Mouse (Mus musculus): Measurements from ENCODE around the gene Mcrs1. TPM values are rescaled to one million over a fixed set of nuclear protein-coding genes. Genes with fewer than 3 reads are reported as not detected.

Gene Mcrs1
- polyA plus RNA-seq, 1 experiment = 99.1 TPM

DNA sequence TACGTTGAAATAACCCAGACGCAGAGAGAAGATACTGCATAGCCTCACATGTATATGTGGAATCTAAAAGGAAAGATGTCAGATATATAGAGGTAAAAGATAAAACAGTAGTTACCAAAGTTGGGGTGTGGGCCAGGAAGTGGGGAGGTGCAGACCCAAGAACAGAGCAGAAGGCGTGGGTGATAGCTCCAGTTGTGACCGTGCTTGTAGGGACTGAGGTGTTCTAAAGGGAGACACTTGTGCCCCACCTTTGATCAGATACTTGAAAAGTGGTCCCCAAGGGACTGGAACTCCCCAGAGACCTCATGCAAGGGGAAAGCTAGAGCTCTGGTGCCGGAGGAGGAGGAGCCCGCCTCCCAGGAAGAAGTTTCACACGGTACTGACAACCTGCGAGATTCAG, 24.3 kb upstream of the Mcrs1 start:
- Histone ChIP-seq H3ac (ENCODE audit: control insufficient read depth, insufficient read length) (no peak overlapping the region), H3K4me2 (ENCODE audit: low read depth) (no peak overlapping the region), H3K27me3 (ENCODE audit: control insufficient read depth, insufficient read depth, insufficient read length) (no peaks in the 10 kb centered on the region), H3K79me2 (ENCODE audit: control insufficient read depth, insufficient read depth) (no peaks in the 10 kb centered on the region), H3K4me3 (no peak overlapping the region), H3K36me3 (ENCODE audit: control insufficient read depth, insufficient read depth) (no peaks in the 10 kb centered on the region)
- no peak for TF ChIP-seq TCF3 (IDR thresholded peaks at IDR 0.05; ENCODE audit: insufficient read length, low read depth)
- no peak for TF ChIP-seq REST (IDR thresholded peaks at IDR 0.05; ENCODE audit: insufficient read depth, insufficient read length)
- TF ChIP-seq USF1 (IDR thresholded peaks at IDR 0.05; ENCODE audit: low read depth) = no peak
- no peak for TF ChIP-seq POLR2A (IDR thresholded peaks at IDR 0.05; ENCODE audit: insufficient read length, low read depth)

DNA sequence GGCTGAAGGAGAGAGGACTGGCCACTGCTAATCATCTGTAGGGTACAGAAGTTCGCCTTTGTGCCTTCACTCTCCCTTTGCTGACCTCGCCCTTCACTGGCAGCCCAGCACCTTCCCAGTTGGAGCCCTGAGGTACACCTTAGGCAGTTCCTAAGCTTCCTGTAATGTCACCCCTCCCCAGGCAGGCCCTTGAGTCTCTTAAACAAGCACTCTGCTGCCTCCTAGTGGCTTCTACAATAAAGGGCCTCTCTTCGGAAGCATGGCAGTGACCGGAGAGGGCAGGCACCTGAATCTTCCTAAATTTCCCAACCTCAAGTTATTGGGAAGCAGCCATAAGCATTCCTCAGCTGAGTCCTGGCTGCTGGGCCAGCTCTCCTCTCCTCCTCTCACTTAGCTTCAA, 13.9 kb upstream of the Mcrs1 start:
- Histone ChIP-seq H3K4me2 (ENCODE audit: low read depth) (no peak overlapping the region), H3K27me3 (ENCODE audit: control insufficient read depth, insufficient read depth, insufficient read length) (no peaks in the 10 kb centered on the region), H3K36me3 (ENCODE audit: control insufficient read depth, insufficient read depth) (no peaks in the 10 kb centered on the region), H3K4me3 (no peak overlapping the region), H3ac (ENCODE audit: control insufficient read depth, insufficient read length) (no peak overlapping the region), H3K79me2 (ENCODE audit: control insufficient read depth, insufficient read depth) (no peaks in the 10 kb centered on the region)
- no peak for TF ChIP-seq MYOG (IDR thresholded peaks at IDR 0.05; ENCODE audit: control insufficient read depth in 1 of 3, insufficient read depth in 1 of 3, insufficient read length in 2 of 3, low read depth in 2 of 3)
- TF ChIP-seq E2F4 (IDR thresholded peaks at IDR 0.05; ENCODE audit: insufficient read depth) = no peak
- TF ChIP-seq CEBPB (IDR thresholded peaks at IDR 0.05; ENCODE audit: insufficient read depth, poor library complexity, severe bottlenecking) = no peak
- TF ChIP-seq MAX (IDR thresholded peaks at IDR 0.05; ENCODE audit: low read depth) = no peak
- no peak for TF ChIP-seq TCF3 (IDR thresholded peaks at IDR 0.05; ENCODE audit: insufficient read length, low read depth)
- TF ChIP-seq REST (IDR thresholded peaks at IDR 0.05; ENCODE audit: insufficient read depth, insufficient read length) = no peak
- TF ChIP-seq POLR2AphosphoS2 (IDR thresholded peaks at IDR 0.05; ENCODE audit: insufficient read length, low read depth) = no peak
- no peak for TF ChIP-seq SRF (IDR thresholded peaks at IDR 0.05; ENCODE audit: control insufficient read depth, insufficient read length, low read depth)
- no peak for TF ChIP-seq POLR2A (IDR thresholded peaks at IDR 0.05; ENCODE audit: insufficient read length, low read depth)
- no peak for TF ChIP-seq USF1 (IDR thresholded peaks at IDR 0.05; ENCODE audit: low read depth)

DNA sequence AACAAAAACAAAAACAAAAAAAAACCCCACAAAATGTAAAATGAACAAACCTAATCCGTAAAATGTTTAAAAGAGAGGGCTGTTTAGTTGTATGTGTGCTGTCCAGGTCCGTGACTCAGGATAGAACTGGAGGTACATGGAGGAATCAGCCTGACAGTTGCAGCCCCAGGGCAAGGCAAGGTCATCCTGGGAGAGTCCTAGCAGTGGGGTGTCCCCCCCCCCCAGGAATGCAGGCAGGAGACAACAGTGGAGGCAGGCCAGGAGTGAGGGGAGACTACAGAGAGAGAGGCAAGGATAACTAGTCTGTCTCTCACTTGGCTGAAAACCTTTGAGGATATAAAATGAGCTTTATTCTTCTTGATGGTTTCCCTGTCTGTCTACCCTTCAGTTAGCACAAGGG, 12.6 kb upstream of the Mcrs1 start:
- H3K4me2 ChIP-seq (ENCODE audit: low read depth) = no peak overlapping the region
- H3ac ChIP-seq (ENCODE audit: control insufficient read depth, insufficient read length) = no peak overlapping the region
- no peak overlapping the region for H3K4me3 ChIP-seq
- no peaks in the 10 kb centered on the region for H3K36me3 ChIP-seq (ENCODE audit: control insufficient read depth, insufficient read depth)
- TF ChIP-seq SRF (IDR thresholded peaks at IDR 0.05; ENCODE audit: control insufficient read depth, insufficient read length, low read depth) (no peak), POLR2A (IDR thresholded peaks at IDR 0.05; ENCODE audit: insufficient read length, low read depth) (no peak), E2F4 (IDR thresholded peaks at IDR 0.05; ENCODE audit: insufficient read depth) (no peak), TCF3 (IDR thresholded peaks at IDR 0.05; ENCODE audit: insufficient read length, low read depth) (no peak), POLR2AphosphoS2 (IDR thresholded peaks at IDR 0.05; ENCODE audit: insufficient read length, low read depth) (no peak), MYOD1 (IDR thresholded peaks at IDR 0.05; ENCODE audit: control insufficient read depth in 1 of 3, insufficient read length in 2 of 3, low read depth in 2 of 3) (no peak), CEBPB (IDR thresholded peaks at IDR 0.05; ENCODE audit: insufficient read depth, poor library complexity, severe bottlenecking) (no peak), TCF12 (IDR thresholded peaks at IDR 0.05; ENCODE audit: insufficient read depth, poor library complexity, severe bottlenecking) (no peak), REST (IDR thresholded peaks at IDR 0.05; ENCODE audit: insufficient read depth, insufficient read length) (no peak)
- H3K79me2 ChIP-seq (ENCODE audit: control insufficient read depth, insufficient read depth) = no peaks in the 10 kb centered on the region
- no peaks in the 10 kb centered on the region for H3K27me3 ChIP-seq (ENCODE audit: control insufficient read depth, insufficient read depth, insufficient read length)

DNA sequence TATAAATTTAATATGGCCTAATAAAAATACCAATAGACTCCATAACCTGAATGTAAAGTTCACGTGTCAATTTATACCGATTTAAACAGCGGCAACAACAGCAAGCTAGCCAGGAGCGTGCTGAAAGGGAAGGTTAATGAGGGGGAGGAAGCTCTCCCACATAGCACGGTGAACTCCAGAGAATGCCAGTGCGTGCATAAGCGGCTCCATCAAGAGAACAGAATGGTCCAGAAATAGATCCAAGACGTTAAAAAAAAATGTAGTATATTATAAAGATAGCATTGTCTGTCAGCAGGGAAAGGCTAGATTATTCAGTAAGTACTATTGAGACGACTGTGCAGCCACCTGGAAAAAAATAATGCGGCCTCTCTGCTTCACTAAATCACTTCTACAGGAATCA, 10.9 kb upstream of the Mcrs1 start:
- Histone ChIP-seq H3K36me3 (ENCODE audit: control insufficient read depth, insufficient read depth) (no peaks in the 10 kb centered on the region), H3ac (ENCODE audit: control insufficient read depth, insufficient read length) (no peak overlapping the region), H3K4me2 (ENCODE audit: low read depth) (no peak overlapping the region), H3K27me3 (ENCODE audit: control insufficient read depth, insufficient read depth, insufficient read length) (no peaks in the 10 kb centered on the region), H3K4me3 (no peak overlapping the region), H3K79me2 (ENCODE audit: control insufficient read depth, insufficient read depth) (no peaks in the 10 kb centered on the region)
- TF ChIP-seq POLR2A (IDR thresholded peaks at IDR 0.05; ENCODE audit: insufficient read length, low read depth) (no peak), USF1 (IDR thresholded peaks at IDR 0.05; ENCODE audit: low read depth) (no peak)

DNA sequence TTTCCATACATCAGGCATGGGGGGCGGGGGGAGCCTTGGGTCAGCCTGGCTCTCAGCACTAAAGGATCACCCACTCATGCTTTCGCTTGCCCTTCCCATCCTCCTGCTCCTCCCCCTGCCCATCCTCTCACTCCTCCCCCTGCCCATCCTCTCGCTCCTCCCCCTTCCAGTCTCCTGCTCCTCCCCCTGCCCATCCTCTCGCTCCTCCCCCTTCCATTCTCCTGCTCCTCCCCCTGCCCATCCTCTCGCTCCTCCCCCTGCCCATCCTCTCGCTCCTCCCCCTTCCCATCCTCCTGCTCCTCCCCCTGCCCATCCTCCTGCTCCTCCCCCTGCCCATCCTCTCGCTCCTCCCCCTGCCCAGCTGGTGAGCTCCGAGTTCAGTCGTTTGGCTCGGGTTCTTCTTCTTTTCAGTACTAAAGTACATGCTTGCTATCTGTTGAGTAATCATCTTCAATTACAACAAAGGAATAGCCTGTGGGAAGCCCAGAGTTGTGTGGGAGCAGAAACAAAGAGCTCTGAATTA, 8.0 kb upstream of the Mcrs1 start:
- TF ChIP-seq REST (IDR thresholded peaks at IDR 0.05; ENCODE audit: insufficient read depth, insufficient read length) (no peak), CEBPB (IDR thresholded peaks at IDR 0.05; ENCODE audit: insufficient read depth, poor library complexity, severe bottlenecking) (no peak), TCF3 (IDR thresholded peaks at IDR 0.05; ENCODE audit: insufficient read length, low read depth) (no peak), POLR2A (IDR thresholded peaks at IDR 0.05; ENCODE audit: insufficient read length, low read depth) (peak; percentile 56), USF1 (IDR thresholded peaks at IDR 0.05; ENCODE audit: low read depth) (no peak), POLR2AphosphoS2 (IDR thresholded peaks at IDR 0.05; ENCODE audit: insufficient read length, low read depth) (peak; percentile 68), SRF (IDR thresholded peaks at IDR 0.05; ENCODE audit: control insufficient read depth, insufficient read length, low read depth) (no peak), E2F4 (IDR thresholded peaks at IDR 0.05; ENCODE audit: insufficient read depth) (no peak), MYOD1 (IDR thresholded peaks at IDR 0.05; ENCODE audit: control insufficient read depth in 1 of 3, insufficient read length in 2 of 3, low read depth in 2 of 3) (peak in 1 of 3 experiments; percentile 28), MYOG (IDR thresholded peaks at IDR 0.05; ENCODE audit: control insufficient read depth in 1 of 3, insufficient read depth in 1 of 3, insufficient read length in 2 of 3, low read depth in 2 of 3) (peak in 1 of 3 experiments; percentile 34)
- Histone ChIP-seq H3ac (ENCODE audit: control insufficient read depth, insufficient read length) (no peak overlapping the region), H3K79me2 (ENCODE audit: control insufficient read depth, insufficient read depth) (no peaks in the 10 kb centered on the region), H3K4me2 (ENCODE audit: low read depth) (peak overlapping the region; percentile 95), H3K4me3 (no peak overlapping the region), H3K36me3 (ENCODE audit: control insufficient read depth, insufficient read depth) (no peaks in the 10 kb centered on the region), H3K27me3 (ENCODE audit: control insufficient read depth, insufficient read depth, insufficient read length) (no peaks in the 10 kb centered on the region)
